Mouse (Mus musculus) embryonic facial prominence, embryonic 11.5 days (tissue): ENCODE measurements around the gene Pxdn. TPM values are rescaled to one million over a fixed set of nuclear protein-coding genes. Genes with fewer than 3 reads are reported as not detected.

Experiments used
- ATAC-seq: fragments of 200-750 bp; cut with Nextera tagmentation; replicated peaks from 2 replicates; pipeline ENCODE4 v1.8.0; 2017; ENCODE audit warnings: low read depth; ENCODE audit not compliant: insufficient number of reproducible peaks, low FRiP score, low TSS enrichment
- DNase-seq: peaks from one replicate; pipeline ENCODE4 v3.0.0-alpha.2; 2015; ENCODE audit warnings: low spot score
- H3K27ac ChIP-seq: fragments of 300-500 bp; sonication (generic); replicated peaks from 2 replicates; pipeline ENCODE4 v1.5.1; 2014; ENCODE audit warnings: mild to moderate bottlenecking, low read depth, low read length, control low read depth
- H3K27me3 ChIP-seq: fragments of 300-500 bp; sonication (generic); 2 replicates; pipeline ENCODE4 v1.6.1; 2014; ENCODE audit warnings: mild to moderate bottlenecking, low read length, moderate library complexity, mixed read lengths; ENCODE audit not compliant: control insufficient read depth, insufficient read depth
- H3K36me3 ChIP-seq: fragments of 300-500 bp; sonication (generic); replicated peaks from 2 replicates; pipeline ENCODE4 v1.6.1; 2014; ENCODE audit warnings: low read depth, mild to moderate bottlenecking, low read length, moderate library complexity, mixed read lengths; ENCODE audit not compliant: control insufficient read depth, insufficient read depth
- H3K4me1 ChIP-seq: fragments of 300-500 bp; sonication (generic); 2 replicates; pipeline ENCODE4 v1.6.1; 2014; ENCODE audit warnings: low read length, mixed read lengths; ENCODE audit not compliant: control insufficient read depth, insufficient read depth
- H3K4me2 ChIP-seq: fragments of 300-500 bp; sonication (generic); 2 replicates; pipeline ENCODE4 v1.6.1; 2014; ENCODE audit warnings: low read depth, mild to moderate bottlenecking, control low read depth, low read length, moderate library complexity
- H3K4me3 ChIP-seq: fragments of 300-500 bp; sonication (generic); 2 replicates; pipeline ENCODE4 v1.5.1; 2014; ENCODE audit warnings: low read depth, low read length, control low read depth
- H3K9ac ChIP-seq: fragments of 300-500 bp; sonication (generic); replicated peaks from 2 replicates; pipeline ENCODE4 v1.6.1; 2014; ENCODE audit warnings: mild to moderate bottlenecking, control low read depth, low read length
- H3K9me3 ChIP-seq: fragments of 300-500 bp; sonication (generic); replicated peaks from 2 replicates; pipeline ENCODE4 v1.6.1; 2016; ENCODE audit warnings: mild to moderate bottlenecking, low read length, inconsistent platforms, mixed read lengths; ENCODE audit not compliant: control insufficient read depth
- WGBS: fragments of 180-500 bp; shearing (Covaris S2); extraction: QIAGEN DNeasy Blood & Tissue Kit; methylation state at CpG from one replicate; pipeline ENCODE4 v1.1.7; 2014; 5-methylcytosine and 5-hydroxymethylcytosine counted together
- polyA plus RNA-seq: library from polyadenylated mRNA; unstranded; fragments of >200 nt; fragmentation: Nextera tagmentation; extraction: Ambion mirVana; gene quantifications from 2 replicates; pipeline ENCODE4 v1.2.1, GENCODE M21; 2014

The Pxdn gene
- polyA plus RNA-seq, 1 experiment from 2014 or later, result 110 TPM

- Histone ChIP-seq H3K4me3 (peak overlapping the region; percentile 85), H3K27ac (no peak overlapping the region), H3K9me3 (no peaks in the 10 kb centered on the region), H3K4me1 (peaks cover 3% of the 10 kb centered on the region; the same call in 1 of the 2 replicates), H3K27me3 (no peaks in the 10 kb centered on the region), H3K4me2 (peak overlapping the region; percentile 46), H3K36me3 (no peaks in the 10 kb centered on the region), H3K9ac (peak overlapping the region; percentile 94)
- WGBS, result 5% methylated on average over 8 of the region's 8 CpGs
- no peak for ATAC-seq
- peak; percentile 22 for DNase-seq
These were observed 1.9 kb downstream of the Pxdn start for GRCm38 (mm10) chr12:29939261-29939671.

- no peak for ATAC-seq
- 85% methylated on average over 2 of the region's 2 CpGs for WGBS
- H3K4me2 ChIP-seq, result no peak overlapping the region
These were observed 5.0 kb downstream of the Pxdn start for GRCm38 (mm10) chr12:29942435-29942834.

GRCm38 (mm10) chr12:29944650-29945049 is 7.2 kb downstream of the Pxdn start:
- Histone ChIP-seq H3K9ac (no peak overlapping the region), H3K4me2 (no peak overlapping the region), H3K36me3 (no peaks in the 10 kb centered on the region), H3K27ac (no peak overlapping the region), H3K9me3 (no peaks in the 10 kb centered on the region), H3K4me1 (peaks cover 3% of the 10 kb centered on the region; the same call in 1 of the 2 replicates), H3K27me3 (no peaks in the 10 kb centered on the region), H3K4me3 (no peak overlapping the region)
- WGBS, result 86% methylated on average over 3 of the region's 3 CpGs
- DNase-seq, result no peak
- no peak for ATAC-seq

More at GRCm38 (mm10) chr12:29942435-29942834, 5.0 kb downstream of the Pxdn start:
- Histone ChIP-seq H3K4me3 (no peak overlapping the region), H3K4me1 (peaks cover 3% of the 10 kb centered on the region; the same call in 1 of the 2 replicates), H3K36me3 (no peaks in the 10 kb centered on the region), H3K27ac (no peak overlapping the region), H3K27me3 (no peaks in the 10 kb centered on the region), H3K9me3 (no peaks in the 10 kb centered on the region), H3K9ac (no peak overlapping the region)
- DNase-seq, result no peak

- Histone ChIP-seq H3K4me1 (0 out of 2 replicates have a peak, but pooled peaks cover under 1% of the 10 kb centered on the region), H3K4me3 (no peak overlapping the region), H3K27me3 (no peaks in the 10 kb centered on the region), H3K27ac (no peak overlapping the region), H3K9me3 (no peaks in the 10 kb centered on the region), H3K36me3 (no peaks in the 10 kb centered on the region), H3K9ac (no peak overlapping the region), H3K4me2 (no peak overlapping the region)
- WGBS, result 80% methylated on average over 6 of the region's 6 CpGs
- DNase-seq (no peak), ATAC-seq (no peak)
These were observed 7.9 kb downstream of the Pxdn start for GRCm38 (mm10) chr12:29945182-29945743.

- Histone ChIP-seq H3K4me2 (no peak overlapping the region), H3K27ac (no peak overlapping the region), H3K27me3 (no peaks in the 10 kb centered on the region), H3K4me1 (no peaks in the 10 kb centered on the region; the same call in 1 of the 2 replicates), H3K4me3 (no peak overlapping the region), H3K9ac (no peak overlapping the region), H3K36me3 (no peaks in the 10 kb centered on the region), H3K9me3 (no peaks in the 10 kb centered on the region)
- DNase-seq, result no peak
- no peak for ATAC-seq
- 32% methylated on average over 6 of the region's 6 CpGs for WGBS
These were observed 13.6 kb downstream of the Pxdn start for GRCm38 (mm10) chr12:29951043-29951442.

GRCm38 (mm10) chr12:29951485-29951884 is 14.1 kb downstream of the Pxdn start:
- Histone ChIP-seq H3K27me3 (no peaks in the 10 kb centered on the region), H3K36me3 (no peaks in the 10 kb centered on the region), H3K4me3 (no peak overlapping the region), H3K4me2 (no peak overlapping the region), H3K9me3 (no peaks in the 10 kb centered on the region), H3K27ac (no peak overlapping the region), H3K4me1 (no peaks in the 10 kb centered on the region; the same call in 1 of the 2 replicates), H3K9ac (no peak overlapping the region)
- WGBS, result 87% methylated on average over 5 of the region's 5 CpGs
- DNase-seq, result no peak
- no peak for ATAC-seq

GRCm38 (mm10) chr12:29952102-29952501 is 14.7 kb downstream of the Pxdn start:
- H3K27me3 ChIP-seq, result no peaks in the 10 kb centered on the region
- no peak overlapping the region for H3K27ac ChIP-seq
- WGBS, result 83% methylated on average over 6 of the region's 6 CpGs
- no peaks in the 10 kb centered on the region for H3K36me3 ChIP-seq
- no peak for ATAC-seq
- H3K4me2 ChIP-seq, result no peak overlapping the region
- no peak overlapping the region for H3K9ac ChIP-seq
- H3K4me1 ChIP-seq, result no peaks in the 10 kb centered on the region; the same call in 1 of the 2 replicates
- H3K4me3 ChIP-seq, result no peak overlapping the region
- no peaks in the 10 kb centered on the region for H3K9me3 ChIP-seq
- no peak for DNase-seq

- no peaks in the 10 kb centered on the region for H3K36me3 ChIP-seq
- H3K4me2 ChIP-seq, result no peak overlapping the region
- H3K9me3 ChIP-seq, result no peaks in the 10 kb centered on the region
- 0 out of 2 replicates have a peak overlapping the region, but pooled peaks have one; percentile 32 for H3K27ac ChIP-seq
- no peak for ATAC-seq
- WGBS, result 46% methylated on average over 11 of the region's 11 CpGs
- H3K4me1 ChIP-seq, result no peaks in the 10 kb centered on the region; the same call in 1 of the 2 replicates
- H3K9ac ChIP-seq, result no peak overlapping the region
- H3K4me3 ChIP-seq, result no peak overlapping the region
- DNase-seq, result peak; percentile 45
- no peaks in the 10 kb centered on the region for H3K27me3 ChIP-seq
These were observed 16.6 kb downstream of the Pxdn start for GRCm38 (mm10) chr12:29953999-29954398.
